Mouse (Mus musculus) lung, adult 18-20 months (tissue): ENCODE measurements around the gene Spast.
"Not testable (repeated sequence)": the region's sequence is repeated elsewhere in the genome, so short reads cannot be mapped to it uniquely, and the experiment has no call there.

Experiments used
- DNase-seq, 2 experiments: peaks; one replicate each; pipeline ENCODE4 v3.0.0; 2022; ENCODE audit warnings: mixed read lengths in 2 of 2

The Spast gene

DNA sequence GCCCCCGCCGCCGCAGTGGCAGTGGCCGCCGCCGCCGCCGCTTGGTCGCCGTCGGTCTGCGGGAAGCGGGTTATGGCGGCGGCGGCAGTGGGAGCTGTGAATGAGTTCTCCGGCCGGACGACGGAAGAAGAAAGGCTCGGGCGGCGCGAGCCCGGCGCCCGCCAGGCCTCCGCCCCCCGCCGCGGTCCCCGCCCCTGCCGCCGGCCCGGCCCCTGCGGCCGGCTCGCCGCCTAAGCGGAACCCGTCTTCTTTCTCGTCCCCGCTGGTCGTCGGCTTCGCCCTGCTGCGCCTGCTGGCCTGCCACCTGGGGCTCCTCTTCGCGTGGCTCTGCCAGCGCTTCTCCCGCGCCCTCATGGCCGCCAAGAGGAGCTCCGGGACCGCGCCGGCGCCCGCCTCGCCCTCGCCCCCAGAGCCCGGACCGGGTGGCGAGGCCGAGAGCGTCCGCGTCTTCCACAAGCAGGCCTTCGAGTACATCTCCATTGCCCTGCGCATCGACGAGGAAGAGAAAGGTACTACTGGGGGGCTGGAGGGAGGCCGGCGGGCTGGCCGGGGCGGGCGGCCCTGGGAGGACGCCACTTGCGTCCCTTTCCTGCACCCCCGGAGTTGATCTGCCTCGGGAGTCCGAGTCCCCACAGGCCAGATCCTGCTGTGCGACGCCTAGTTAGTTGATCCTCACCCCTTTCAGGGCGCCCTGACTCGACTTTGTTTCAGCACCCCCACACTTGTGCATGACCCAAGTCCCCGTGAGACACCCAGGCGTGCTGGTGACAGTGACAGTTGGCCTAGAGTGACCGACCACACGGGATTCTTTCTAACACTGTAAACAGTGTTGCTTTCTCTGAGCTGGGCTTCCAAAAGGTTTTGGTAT is at the start of gene Spast:
Gene Spast (plus strand): TSS at position 51 of the 868 bp plus-strand sequence.
- DNase-seq, result peak; percentile 78 to 81

DNA sequence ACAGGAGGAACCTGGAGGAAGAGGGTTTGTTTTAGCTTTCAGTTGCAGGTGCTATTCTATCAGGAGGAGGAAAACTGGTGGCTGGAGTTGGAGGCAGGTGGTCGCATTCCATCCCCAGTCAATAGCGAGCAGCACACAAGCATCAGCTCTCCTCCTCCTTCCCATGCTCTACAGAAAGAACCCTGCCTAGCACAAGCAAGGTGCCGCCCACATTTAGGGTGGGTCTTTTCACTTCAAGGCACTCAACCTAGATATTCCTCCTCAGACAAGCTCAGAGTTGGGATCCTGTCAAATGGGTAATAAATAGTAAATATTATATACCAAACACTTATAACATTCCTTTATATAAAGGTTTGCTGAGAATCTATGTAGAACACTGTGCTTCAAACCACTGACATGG is 48.6 kb upstream of the Spast start:
- DNase-seq, result no peak

DNA sequence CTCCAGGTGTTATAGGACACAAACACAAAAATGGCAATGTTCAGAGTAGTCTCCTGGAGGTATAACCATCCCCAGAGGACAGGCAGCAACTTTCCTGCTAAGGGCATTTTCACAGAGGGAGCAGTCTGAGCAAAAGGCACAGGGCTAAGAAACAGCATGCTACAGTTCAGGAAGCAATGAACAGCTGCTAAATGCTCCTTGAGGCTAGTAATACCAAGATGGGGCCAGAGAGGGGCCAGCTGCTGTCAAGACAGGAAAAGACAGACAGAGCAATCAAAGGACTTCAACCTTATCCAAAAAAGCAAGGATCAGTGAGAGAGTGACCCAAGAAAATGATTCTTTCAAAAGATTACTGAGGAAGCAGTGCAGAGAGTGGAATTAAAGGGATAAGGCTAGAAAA is 47.9 kb upstream of the Spast start:
- DNase-seq, result no peak

DNA sequence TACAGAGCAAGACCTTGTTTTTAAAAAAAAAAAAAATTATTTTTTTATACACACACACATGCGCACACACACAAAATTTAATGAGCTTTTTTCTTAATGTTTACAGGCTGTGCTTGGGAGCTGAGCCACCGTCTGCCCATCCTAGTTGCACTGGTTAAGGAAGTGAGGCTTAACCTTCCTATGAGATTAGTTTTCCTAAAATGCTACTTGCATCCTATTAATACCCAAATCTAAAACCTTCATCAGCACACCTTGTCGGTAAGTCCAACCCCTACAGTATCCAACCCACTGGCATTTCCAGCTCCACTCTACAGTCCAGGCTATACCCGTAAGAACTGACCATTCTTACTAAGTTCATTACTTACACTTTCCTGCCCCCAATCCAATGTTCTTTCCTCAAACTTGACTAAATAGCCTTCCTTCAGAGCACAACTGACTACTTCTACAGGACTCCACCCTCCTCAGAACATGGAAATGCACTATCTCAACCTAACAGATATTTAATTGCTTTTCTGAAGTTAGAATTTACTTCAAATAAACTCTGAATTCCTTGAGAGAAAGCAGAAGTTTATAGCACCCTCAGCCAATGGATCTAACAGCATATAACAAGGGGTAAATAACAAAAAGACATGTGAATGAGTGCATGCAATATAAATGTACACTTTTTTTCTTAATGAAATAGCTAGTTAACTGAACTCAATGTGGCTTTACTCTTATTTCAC is 47.0 kb upstream of the Spast start:
- no peak for DNase-seq

DNA sequence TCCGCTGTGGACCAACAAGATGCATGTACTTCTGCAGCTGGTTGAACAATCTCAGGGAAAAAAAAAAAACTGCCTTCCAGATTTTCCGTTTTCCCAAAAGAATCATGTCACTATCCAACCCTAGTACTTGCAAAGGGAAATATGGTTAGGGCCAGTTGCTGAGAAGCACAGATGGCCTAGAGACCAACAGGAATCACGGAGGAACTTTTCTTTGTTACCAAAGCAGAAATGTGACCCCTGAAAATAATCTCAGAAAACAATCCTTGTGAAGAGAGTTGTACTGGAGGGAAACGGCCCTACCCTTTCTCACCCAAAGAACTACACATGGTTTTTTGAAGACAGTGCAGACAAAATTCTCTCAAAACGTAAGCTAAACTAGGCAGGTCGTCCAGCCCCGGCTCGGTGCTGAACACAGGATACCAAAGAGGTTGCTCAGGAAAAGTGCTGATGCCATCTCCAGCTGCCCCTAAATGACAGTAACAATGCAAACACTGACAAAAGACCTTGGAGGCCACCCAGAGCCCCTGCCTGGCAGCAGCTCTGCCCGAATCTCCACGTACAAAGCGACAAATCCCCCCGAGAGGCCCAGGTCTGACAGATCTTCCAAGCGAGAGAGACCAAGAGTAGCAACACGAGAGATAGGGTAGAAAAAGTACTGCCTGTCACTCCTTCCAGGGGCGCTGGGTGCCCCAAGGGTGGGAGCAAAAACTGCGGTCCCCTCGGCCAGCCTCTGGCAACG is 44.9 kb upstream of the Spast start:
- peak in 1 of 2 experiments; percentile 12 for DNase-seq

DNA sequence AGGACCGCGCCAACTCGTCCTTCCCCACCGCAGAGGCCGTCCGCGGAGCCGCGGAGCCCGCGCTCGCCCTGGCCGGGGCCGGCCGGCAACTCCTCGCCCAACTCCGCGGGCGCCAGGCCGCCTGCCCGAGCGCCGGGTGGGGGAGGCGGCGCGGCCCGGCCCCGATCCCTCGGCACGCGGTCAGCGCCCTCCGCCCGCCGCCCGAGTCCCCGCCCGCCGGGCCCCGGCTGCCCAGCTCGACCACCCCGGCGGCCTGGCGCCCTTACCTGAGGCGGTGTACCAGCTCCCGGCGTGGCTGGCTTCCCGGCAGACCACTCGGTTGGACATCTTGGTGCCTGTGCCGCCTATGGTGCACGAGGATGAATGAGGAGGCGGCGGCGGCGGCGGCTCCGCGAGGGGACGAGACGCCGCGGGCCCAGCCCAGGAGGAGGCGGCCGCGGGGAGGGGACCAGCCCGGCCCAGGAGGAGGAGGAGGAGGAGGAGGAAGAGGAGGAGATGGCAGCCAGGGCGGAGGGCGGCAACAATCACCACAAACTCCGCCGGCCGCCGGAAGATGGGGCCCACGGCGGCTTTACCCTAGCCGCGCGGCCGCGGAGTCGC is 44.3 kb upstream of the Spast start:
- DNase-seq, result peak; percentile 91

DNA sequence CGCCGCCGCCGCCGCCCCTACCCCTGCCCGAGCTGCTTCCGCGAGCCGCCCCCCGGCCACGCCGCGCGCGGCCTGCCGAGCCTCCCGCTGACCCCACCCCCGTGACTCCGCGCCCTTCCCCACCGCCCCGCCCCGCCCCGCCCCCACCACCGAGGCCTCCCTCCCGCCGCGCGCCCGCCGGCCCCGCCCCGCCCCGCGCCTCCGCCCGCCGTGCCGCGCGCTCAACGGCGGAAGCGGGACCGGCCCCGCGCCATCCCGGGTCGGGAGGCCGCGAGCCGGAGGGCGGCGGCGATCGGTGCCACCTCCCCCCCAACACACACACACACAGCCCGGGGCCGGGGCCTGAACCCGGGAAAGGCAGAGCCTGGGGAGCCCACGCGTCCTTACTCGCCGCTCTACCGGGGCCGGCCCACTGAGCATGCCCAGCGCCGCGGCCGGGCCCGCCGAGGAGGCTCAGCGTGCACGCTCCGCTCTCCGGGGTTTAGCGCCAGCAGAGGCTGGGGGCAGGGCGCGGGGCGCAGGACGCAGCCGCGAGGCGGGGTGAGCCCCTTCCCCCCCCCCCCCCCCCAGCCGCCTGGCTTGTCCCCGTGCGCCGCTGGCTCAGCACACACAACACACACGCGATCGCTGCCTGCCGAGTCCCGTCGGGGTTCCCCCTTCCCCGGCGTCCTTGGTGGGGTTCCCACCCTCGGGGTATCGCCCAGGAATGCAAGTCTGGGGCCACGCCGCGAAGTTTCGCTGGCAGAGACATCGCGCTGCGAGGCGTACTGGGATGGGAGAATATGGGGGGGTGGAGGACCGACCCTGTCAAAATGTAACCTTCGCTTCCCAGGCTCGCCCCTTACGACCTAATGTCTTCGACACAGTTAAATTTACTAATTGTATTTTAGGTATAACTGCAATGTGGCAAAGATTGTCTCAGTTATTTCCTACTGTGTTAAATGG is 43.5 kb upstream of the Spast start, which contains the start of gene Memo1:
Gene Memo1 (minus strand): TSS at position 496 of the 945 bp plus-strand sequence.
- DNase-seq, result peak; percentile 80 to 83

DNA sequence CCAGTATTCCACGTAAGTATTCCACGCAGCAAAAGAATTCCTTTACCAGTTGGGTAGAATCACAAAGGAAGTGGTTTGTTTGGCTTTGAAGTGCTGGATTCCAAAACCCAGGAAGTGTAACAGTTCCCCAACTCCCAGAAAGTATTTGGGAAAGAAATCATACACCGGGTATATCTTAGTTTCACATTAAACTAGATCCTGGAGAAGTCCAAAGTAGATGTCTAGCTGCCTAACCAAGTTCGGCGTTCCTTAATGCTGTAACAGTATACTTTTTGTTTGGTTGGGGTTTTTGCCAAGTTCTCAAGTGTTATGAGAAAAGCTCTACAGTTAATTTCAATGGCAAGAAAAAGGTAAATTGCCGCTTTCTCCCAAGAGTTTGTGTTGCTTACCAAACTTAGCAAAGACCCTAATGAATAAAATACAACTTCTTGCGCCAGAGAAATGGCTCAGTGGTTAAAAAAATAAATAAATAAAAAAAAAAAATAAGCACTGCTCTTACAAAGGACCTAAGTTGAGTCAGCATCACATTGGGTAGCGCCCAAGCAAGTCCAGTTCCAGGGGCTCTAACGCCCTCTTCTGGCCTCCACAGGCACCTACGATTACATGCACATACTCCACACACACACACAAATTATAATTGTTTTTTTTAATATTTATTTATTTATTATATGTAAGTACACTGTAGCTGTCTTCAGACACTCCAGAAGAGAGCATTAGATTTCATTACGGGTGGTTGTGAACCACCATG is 42.5 kb upstream of the Spast start:
- peak; percentile 33 to 53 for DNase-seq

DNA sequence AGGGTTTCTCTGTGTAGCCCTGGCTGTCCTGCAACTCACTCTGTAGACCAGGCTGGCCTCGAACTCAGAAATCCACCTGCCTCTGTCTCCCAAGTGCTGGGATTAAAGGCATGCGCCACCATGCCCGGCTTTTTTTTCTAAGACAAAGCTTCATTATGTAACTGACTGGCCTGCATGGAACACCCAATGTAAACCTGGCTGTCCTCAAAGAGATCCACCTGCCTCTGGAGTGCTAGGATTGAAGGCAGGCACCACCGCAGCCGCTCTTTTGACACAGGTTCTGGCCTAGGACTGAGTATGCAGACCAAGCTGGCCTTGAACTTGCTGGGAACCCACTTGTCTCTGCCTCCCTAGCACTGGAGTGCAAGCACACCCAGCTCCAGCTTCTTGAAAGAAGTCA is 41.8 kb upstream of the Spast start:
- DNase-seq, result not testable (repeated sequence)

DNA sequence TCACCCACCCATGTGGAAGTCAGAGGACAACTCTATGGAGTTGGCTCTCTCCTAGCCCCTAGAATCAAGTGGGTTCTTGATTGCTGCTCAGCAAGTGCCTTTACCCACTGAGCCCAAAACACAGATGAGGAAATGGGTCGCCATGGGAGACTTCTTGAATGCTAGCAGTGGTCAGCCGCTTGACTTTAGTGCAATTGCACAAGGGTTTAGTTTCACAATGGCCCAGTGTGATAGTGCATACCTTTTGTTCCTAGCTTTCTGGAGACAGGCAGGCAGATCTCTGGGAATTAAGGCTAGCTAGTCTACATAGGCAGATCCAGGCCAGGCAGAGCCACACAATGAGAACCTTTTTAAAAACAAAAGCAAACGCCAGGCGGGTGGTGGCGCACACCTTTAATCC is 38.7 kb upstream of the Spast start:
- peak in 1 of 2 experiments; percentile 36 for DNase-seq

DNA sequence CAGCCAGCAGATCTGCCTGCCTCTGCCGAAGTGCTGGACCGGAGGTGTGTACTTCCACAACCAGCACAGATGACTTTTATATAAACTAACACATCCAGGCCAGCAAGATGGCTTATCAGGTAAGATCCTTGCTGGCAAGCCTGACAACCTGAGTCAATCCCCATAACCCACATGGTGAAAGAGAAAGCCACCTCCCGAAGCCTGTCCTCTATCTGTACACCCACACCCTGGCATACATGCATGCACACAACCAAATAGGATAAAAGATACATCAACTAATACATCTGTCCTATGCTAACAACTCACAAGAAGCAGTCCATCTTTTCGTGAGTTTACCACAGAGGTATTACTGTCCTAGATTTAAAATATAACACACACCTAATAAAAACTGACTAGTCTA is 34.7 kb upstream of the Spast start:
- DNase-seq, result no peak

DNA sequence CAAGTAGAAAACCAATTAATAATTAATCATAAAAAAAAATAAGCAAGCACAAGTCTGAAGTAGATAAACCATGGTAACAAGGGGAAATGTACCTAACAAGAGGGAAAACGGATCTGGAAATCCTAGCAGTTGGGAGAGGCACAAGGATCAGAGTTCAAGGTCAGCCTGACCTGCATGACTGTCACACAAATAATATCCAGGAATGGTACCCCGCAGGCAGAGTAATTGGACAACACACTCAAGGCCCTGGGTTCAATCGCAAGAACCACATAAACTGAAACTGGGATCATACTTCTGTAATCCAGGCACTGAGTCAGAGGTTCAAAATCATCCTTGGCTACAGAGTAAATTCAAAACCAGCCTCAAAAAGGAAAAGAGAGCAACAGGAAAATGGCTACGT is 33.2 kb upstream of the Spast start:
- DNase-seq, result no peak

DNA sequence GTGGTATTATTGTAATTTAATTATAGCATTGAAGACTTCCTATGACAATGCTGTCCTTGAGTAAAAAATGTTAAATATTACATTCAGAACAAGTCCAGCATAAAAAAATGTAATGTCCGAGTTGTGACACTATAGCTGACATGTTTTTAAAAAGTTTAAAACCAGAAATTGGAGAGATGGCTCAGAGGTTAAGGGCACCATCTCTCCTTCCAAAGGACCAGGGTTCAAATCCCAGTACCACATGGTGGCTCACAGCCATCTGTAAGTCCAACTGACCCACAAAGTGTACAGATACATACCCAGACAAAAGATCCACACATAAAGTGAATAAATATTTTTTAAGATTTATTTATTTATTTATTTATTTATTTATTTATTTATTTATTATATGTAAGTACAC is 32.8 kb upstream of the Spast start:
- DNase-seq, result no peak

DNA sequence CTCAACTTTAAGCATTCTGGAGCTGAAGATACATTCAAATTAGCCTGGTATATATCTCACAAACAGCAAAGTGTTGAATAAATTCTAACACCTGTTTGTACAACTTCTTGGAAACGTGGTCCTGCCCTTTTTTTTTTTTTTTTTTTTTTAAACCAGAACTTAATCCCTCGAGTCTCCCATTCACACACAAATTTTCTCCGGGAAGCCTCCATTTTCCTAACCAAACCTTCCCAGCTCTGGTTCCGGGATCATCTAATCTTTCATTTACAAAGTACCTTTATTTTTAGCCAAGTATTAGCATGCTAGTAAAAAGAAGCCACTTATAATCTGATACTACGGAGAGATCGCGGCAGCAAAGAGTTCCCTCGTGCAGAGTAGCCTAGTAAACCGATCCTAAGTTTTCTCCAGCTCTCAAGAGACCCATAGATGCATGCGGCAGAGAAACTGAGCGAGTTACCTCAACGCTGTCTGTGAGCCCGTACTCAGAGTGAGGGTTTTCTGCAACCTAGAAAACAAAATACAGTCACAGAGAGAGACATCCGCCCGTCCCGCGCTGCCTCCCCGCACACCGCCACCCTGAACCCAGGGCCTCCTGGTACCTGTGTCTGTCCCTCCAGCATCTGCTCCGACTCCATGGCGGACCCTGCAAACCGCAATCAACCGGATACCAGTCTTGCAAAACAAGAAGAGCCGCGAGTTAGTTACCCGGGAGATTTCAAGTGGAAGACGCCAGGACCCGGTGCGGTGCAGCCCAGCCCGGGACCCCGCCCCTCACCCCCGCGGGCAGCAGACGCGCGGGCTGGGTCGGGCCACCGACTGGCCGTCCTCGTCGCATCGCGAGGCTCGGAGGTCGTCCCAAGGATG is 23.1 kb upstream of the Spast start:
- no peak for DNase-seq

DNA sequence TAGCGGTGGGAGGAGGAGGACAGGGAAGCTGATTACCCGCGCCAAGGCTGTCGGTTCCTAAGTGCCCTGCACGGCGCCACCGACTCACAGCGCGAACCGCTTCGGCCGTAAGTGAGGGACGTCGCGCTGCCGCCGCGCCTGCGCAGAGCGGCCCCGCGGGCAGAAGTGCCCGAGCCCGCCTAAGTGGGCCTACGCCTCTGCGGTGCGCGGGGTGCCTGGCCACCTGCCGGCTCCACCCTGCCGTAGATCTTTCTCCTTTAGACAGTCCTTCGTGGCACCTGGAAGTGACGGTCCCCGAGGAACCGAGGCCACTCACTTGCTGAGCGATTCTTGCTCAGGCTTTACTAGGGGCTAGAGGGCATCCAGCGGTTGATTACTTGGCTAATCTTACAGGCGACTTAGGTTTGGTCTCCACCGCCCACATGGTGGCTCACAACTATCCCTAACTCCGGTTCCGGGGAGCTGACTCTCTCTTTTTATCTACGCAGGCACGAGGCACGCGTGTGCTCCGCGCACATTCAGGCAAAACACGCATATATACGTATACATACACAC is 22.4 kb upstream of the Spast start:
- DNase-seq, result peak; percentile 88 to 91

DNA sequence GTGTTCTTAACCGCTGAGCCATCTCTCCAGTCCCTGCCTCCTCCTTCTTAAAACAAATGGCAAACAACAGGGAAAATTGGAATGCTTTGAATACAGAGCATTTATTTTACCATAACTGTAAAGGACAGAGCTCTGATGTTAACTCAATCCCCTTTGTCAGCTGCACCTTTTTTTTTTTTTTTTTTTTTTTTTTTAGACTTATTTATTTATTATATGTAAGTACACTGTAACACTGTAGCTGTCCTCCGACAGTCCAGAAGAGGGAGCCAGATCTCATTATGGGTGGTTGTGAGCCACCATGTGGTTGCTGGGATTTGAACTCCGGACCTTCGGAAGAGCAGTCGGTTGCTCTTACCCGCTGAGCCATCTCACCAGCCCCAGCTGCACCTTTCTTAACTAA is 20.1 kb upstream of the Spast start:
- DNase-seq, result no peak

DNA sequence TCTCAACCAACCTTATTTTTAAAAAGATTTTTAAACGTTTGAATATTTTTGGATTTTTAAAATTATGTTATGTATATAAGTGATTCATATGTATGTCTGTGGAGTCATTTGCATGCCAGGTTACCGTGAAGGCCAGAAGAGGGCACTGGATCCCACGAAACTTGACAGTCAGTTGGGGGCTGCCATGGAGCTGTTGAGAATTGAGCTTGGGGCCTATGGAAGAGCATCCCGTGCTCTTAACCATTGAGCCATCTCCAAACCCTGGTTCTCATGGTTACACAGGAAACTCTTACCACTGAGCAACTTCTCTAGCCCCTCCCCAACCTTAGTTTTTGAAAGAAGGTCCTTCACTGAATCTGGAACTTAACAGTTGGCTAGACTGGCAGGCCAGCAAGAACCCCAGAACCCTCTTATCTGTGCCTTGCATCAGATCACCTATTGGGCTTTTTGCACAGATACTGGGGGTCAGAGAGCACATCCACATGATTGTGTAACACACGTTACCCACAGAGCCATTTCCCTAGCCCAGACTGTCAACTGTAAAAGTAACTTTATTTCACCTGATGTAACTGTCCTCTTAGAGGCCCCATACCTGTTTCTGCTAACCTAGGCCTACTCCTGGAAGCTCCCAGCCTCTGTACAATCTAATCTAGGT is 16.3 kb upstream of the Spast start:
- no peak for DNase-seq

DNA sequence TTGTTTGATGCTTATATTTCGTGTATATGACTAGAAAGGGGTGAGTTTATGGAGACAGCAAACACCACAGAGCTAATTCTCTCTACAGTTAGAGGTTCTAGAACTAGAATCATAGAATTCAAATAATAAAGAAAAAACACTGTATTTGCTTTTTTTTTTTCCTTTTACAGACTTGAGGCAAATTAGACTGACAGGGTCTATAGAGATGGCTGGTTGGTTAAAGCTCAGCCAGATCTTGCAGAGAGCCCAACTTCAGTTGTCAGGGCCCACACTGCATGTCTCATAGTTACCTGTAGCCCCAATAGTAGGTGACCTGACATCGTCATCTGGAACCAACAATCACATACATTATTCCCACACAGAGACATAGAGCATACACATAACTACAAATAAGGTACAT is 14.9 kb upstream of the Spast start, which contains the start of gene Dpy30:
Gene Dpy30 (minus strand): TSS at position 101 of the 400 bp plus-strand sequence.
- DNase-seq, result no peak

DNA sequence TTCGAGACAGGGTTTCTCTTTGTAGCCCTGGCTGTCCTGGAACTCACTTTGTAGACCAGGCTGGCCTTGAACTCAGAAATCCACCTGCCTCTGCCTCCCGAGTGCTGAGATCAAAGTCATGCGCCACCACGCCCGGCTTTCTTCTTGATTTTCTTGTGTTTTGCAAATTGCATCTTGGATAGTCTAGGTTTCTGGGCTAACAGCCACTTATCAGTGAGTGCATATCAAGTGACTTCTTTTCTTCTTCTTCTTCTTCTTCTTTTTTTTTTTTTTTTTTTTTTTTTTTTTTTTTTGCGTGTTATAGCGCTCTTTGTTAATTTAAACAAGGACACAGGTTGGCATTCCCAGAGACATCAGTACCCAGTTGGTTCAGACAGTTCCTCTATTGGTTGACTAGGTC is 11.6 kb upstream of the Spast start:
- not testable (repeated sequence) for DNase-seq
